Mouse (Mus musculus): ENCODE results near the gene Slco1a6.

The Slco1a6 gene

GRCm38 (mm10) chr6:142035771-142036170 is 172.6 kb downstream of the Slco1a6 start:
- no peak for DNase-seq (ENCODE audit: low read depth)
